Mouse (Mus musculus) T-cell, adult 2 months (primary cell): ENCODE measurements at regions not wholly inside any gene's neighbourhood (a gene's known extent, or its start where the extent isn't known, plus 50 kb on each side); places are given as distances from the start of the nearest gene placed in this dataset.
"Not testable (repeated sequence)": the region's sequence is repeated elsewhere in the genome, so short reads cannot be mapped to it uniquely, and the experiment has no call there.

Experiments
- DNase-seq: peaks from one replicate; pipeline ENCODE4 v3.0.0; 2022; ENCODE audit warnings: low spot score

GRCm38 (mm10) chr13:104549016-104549415 lies 243.3 kb upstream of the Srek1ip1 start:
- DNase-seq: no peak

DNA sequence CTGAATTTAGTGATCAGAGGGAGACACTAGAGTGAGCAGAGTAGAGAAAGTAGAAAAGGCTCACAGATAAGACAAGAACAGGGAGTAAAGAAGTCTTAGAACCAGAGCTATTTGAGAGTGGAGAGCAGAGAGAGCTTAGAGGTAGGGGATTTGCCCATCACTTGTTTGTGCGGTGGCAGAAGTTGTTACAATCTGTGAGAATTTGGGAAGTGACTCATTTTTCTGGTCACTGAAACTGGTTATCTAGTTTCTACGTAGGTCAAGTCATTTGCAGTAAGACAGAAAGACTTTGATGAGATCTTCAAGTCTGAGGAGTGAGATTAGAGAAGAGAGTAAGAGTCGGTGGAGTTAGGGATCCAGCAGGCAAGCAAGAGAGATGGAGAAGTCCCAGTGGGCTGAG lies 239.0 kb upstream of the Srek1ip1 start:
- DNase-seq: no peak

DNA sequence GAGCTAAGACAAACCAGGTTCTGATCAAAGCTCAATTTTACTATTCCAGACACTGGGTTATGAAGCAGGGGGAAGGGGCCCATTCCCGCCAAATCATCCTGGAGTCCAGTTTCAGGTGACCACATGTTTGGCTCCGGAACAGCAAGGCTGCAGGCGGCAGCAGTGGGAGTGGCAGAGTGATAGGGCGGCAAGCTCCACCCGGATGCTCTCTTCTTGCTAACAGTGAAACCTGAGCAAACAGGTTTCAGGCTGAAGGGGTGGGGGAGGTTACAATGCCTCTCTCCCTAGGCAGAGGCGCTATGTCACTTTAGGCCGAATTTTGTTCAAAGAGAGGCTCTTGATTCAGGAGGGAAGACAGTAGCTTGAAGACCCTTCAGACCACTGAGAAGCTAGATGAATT lies 235.7 kb upstream of the Srek1ip1 start:
- not testable (repeated sequence) for DNase-seq

DNA sequence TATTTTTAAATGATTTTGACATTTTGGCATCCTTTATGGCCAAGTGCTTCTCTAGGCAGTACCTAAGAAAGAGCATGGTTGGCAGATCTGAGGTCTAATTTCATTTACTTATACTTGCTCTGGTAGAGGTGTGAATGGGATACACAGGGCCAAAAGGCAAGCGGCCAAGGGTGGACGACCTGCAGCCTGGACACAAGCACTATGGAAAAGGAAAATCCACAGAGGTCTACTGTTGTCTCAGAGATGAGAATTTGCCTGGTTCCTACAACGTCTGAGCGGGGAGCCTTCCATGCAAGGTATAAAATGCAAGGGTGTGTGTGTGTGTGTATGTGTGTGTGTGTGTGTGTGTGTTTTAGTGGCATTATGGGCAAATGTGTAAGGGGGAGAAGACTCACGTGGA lies 232.4 kb upstream of the Srek1ip1 start:
- no peak for DNase-seq

DNA sequence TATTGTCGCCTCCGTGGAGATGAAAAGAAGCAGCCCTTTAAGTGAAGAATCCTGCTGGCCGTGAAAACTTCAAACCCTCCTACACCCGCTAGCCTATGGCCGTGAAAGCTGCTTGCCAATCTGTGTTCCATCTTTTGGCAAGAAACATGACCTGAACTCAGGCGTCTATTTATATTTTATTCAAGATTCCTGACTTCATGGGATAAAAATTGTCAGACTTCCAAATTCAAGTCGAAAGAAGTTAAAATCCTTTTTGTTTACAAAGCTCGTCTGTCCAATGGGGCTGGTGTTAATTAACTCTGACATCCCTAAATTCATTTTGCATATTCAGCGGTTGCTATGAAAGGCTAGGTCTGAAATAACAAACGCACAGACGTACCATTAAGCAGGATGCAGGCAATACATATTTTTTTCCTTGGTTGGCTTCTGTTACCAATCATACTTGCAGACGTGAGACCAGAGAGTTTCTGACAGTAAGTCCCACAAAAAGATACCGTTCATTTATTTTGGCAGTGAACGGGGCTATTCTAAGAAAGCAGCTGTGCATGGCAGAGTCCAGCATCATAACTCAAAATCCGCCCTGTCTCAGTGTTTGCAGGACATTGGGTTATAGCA lies 231.7 kb upstream of the Srek1ip1 start:
- DNase-seq: no peak

DNA sequence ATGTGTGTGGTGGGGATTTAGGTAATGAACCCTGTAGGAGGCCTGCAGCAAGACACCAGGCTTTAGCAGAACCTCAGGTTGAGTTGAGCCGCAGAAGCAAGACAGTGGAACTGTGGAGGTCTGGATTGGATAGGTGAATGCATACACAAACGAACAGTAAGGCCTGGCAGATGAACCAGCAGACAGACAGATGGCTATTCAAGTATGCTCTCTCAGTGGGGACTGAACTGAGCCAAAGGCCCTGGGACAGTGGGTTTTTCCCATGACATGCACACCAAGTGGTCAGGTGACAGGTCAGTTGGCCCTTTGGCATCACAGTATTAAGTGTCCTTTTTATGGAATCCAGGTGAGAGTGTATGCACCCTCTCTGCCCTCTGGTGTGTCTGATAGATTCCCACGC lies 229.7 kb upstream of the Srek1ip1 start:
- no peak for DNase-seq

GRCm38 (mm10) chr13:104563019-104563418 lies 229.3 kb upstream of the Srek1ip1 start:
- no peak for DNase-seq

DNA sequence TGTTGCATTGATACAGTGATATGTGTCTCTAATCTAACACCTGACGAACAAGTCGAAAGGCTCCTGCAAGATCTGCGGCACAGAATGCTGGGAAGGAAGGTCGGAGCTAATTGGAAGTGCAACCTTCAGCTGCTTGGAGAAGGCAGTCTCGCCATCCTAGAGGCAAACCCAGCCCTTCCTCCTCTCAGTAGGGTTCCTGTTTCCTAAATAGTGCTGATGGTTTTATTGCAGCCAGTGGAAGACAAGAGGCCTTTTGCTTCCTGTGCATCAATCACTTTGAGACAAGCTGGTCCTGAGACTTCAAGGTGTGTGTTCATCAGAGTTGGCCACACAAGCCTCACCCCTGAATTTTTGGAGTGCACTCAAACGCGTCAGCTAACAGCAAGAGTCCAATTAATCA lies 228.4 kb upstream of the Srek1ip1 start:
- no peak for DNase-seq

DNA sequence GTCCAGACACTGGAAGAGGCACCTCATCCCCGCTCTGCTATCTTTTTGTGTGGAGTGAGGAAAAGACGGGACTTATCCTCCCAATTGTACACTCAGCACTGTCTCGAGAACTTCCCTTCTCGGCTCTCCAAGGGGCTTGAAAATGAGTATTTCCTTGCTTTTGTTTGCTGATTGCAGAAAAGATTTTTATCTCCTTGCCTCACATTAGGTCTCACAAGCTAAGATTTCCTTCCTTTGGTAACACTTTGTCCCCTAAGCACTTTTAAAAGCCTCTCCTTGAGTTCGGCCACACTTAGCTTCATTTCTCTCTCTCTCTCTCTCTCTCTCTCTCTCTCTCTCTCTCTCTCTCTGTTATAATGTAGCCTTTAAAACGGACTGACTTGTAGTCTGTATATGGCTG lies 222.5 kb upstream of the Srek1ip1 start:
- DNase-seq: no peak

DNA sequence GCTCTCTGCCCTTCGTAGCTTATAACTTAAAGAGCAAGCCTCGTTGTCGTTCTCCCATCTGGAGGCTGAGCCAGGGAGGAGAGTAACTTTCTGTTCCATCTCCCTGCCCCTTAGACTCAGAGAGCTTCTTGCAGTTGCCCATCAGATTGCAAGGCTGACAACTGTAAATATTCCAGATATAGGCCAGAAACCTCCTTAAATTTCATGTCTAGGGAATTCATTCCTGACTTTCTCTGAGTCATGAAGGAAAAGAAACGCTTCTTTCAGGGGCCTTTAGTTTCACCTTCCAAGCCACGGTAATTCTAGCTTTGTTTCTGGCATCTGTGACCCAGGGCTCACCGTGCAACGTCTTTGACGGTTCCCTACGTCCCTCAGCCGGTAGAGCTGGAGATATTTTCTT lies 220.0 kb upstream of the Srek1ip1 start:
- no peak for DNase-seq

- peak; percentile 37 for DNase-seq
These were observed 217.9 kb upstream of the Srek1ip1 start for GRCm38 (mm10) chr13:104574396-104574795.

DNA sequence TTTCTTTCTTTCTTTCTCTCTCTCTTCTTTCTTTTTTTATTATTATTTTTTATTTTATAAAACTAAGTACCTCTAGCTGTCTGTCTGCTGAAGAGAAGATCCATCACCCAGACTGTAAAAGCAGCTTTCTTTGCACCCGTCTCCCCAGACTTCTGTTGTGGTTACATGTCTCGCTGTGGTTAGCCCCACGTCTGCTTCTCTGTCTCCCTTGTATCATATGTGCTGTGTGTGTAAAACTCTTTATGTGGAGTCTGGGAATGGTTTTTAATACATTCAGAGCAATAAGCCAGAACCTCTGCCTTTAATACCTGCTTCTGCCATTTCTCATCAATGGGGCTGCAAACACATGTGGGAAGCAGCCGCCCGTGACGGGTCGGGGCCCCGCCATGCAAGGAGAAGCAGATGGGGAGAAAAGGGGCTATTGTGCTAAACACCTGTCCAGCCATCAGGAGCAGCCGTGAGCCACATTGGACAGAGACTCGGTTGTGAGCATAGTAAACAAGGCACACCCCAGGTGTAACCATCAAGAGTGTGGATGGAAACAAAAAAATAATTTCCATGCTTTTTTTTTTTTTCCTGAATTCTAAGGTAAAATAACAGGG lies 216.0 kb upstream of the Srek1ip1 start:
- DNase-seq: peak; percentile 43

- DNase-seq: no peak
These were observed 214.4 kb upstream of the Srek1ip1 start for GRCm38 (mm10) chr13:104577856-104578255.

DNA sequence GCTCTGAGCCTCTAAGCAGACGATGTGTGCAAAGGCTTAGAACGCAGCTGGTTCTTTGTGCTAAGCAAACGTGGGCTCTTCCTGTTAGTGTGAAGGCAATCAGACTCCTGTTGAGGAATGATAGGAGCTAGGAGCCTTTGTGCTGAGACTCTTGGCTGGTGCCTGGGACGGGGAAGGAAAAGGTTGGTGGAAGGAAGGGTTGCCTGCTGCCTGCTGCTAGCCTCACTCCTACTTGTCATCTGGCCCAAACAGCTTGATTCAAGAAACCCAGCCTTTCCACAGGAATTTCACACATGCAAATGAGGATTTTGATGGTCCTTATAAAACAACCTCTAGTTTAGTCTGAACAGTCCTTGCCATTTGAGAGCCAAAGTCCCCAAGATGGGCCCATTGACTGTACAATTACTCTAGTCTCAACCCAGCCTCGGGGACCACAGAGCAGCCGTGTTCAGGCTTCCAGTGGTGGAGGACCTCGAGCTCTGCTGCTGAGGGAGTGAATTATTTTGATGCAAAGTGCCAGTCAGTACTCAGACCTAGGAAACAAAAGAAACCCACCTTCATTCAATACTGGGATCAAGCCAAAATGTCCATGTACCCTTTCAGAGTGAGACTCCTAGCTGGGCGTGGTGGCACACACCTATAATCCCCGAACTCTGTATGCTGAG lies 211.5 kb upstream of the Srek1ip1 start:
- no peak for DNase-seq
